Mouse (Mus musculus): Measurements from ENCODE around the gene Entpd2. TPM values are rescaled to one million over a fixed set of nuclear protein-coding genes. Genes with fewer than 3 reads are reported as not detected.

Gene Entpd2
- total RNA-seq (2021): 10 to 100 TPM in 1 of 2 experiments, 1 to 10 TPM in 1; 10.0 to 11.8 TPM
- long read RNA-seq, experiment 1, transcript Entpd2-201 (9 exons, 1,935 nt): major isoform, 13 of 14 reads
- long read RNA-seq, experiment 1, partial matches to known transcripts: 0 of 14 reads
- long read RNA-seq, experiment 1, other reads (novel, unspliced or antisense): 1 of 14 reads
- long read RNA-seq, experiment 2, transcript Entpd2-201 (9 exons, 1,935 nt): major isoform, 26 of 32 reads
- long read RNA-seq, experiment 2, partial matches to known transcripts: 1 of 32 reads
- long read RNA-seq, experiment 2, other reads (novel, unspliced or antisense): 5 of 32 reads

DNA sequence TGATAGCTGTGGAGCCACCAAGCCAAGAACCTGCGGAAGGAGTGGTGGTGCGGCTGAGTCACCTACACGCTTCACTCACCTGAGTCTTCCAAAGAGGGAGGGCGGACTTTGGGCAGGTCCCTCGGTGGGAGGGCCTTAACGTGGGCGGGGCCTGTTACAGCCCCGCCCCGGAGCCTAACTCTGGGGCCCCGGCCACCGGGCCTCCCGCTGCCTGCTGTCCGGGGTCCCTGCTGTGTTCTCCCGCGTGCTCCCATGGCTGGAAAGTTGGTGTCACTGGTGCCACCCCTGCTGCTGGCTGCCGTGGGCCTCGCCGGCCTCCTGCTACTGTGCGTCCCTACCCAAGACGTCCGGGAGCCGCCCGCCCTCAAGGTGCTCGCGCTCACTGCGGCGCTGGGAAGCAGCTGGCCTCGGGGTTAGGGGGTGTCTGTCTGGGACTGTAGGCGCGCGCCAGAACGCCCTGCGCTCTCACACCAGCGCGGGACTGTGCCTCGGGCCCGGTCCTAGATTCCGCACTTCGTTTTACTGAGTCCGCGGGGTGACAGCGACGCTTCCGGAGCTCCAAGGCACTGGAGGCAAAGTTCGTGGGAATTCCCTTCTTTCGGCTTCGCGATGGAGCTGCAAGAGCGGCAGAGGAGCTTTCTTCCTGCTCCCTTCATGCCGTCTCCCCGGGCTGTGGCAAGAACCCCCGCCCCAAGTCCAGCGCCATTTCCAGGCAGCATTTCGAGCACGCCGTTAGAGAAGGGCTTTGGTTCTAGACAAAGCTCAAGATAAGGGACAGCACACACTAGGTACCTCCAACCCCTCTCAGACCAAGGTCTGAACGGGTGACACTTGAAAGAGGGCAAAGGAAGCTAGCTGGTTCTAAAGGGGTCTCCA lies at the start of gene Entpd2:
Gene Entpd2 (plus strand): TSS at position 154 of the 876 bp plus-strand sequence.
- DNase-seq (ENCODE audit: low spot score in 2 of 2): no peak

DNA sequence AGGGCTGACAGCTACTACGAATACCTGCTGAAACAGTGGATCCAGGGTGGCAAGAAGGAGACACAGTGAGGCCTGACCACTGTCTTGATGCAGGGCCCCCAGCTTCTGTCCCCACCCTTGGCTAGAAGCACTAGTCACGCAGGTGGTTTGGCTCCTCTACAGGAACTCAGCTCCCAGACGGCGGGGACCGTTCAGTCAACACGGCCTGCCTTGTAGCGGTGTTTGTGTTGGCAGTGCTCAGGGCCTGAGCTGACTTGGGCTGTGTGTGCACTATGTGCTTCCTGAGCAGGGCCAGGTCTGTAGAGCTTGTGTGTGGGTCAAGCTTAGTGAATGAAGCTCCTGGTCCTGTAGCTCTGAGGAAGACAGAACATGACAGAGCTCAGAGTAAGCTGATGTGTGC lies 47.5 kb upstream of the Entpd2 start:
- no peak for DNase-seq (ENCODE audit: low spot score in 2 of 2)

- DNase-seq (ENCODE audit: low spot score in 2 of 2): no peak
These were observed 46.2 kb upstream of the Entpd2 start for GRCm38 (mm10) chr2:25349499-25349898.

- DNase-seq (ENCODE audit: low spot score in 2 of 2): no peak
These were observed 45.0 kb upstream of the Entpd2 start for GRCm38 (mm10) chr2:25350701-25351100.

DNA sequence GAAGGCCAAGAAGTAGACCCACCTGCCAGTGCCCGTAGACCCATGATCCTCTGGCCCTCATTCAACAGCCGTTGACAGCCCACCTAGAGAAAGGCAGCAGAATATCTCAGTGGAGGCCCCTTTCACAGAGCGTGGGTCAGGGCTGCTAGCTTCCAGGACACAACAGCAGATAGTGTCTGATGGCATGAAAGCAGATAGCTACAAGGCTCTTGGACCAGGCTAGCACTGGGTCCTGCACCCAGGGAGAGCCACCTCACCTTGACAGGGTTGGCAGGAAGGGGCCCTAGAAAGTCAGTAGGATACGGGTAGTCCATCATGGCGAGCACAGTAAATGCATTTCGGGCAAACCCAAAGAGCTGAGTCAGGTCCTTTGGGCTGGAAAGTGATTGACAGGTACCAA lies 41.5 kb upstream of the Entpd2 start:
- no peak for DNase-seq (ENCODE audit: low spot score in 2 of 2)

GRCm38 (mm10) chr2:25355419-25356066 lies 40.1 kb upstream of the Entpd2 start:
- DNase-seq (ENCODE audit: low spot score in 2 of 2): no peak

DNA sequence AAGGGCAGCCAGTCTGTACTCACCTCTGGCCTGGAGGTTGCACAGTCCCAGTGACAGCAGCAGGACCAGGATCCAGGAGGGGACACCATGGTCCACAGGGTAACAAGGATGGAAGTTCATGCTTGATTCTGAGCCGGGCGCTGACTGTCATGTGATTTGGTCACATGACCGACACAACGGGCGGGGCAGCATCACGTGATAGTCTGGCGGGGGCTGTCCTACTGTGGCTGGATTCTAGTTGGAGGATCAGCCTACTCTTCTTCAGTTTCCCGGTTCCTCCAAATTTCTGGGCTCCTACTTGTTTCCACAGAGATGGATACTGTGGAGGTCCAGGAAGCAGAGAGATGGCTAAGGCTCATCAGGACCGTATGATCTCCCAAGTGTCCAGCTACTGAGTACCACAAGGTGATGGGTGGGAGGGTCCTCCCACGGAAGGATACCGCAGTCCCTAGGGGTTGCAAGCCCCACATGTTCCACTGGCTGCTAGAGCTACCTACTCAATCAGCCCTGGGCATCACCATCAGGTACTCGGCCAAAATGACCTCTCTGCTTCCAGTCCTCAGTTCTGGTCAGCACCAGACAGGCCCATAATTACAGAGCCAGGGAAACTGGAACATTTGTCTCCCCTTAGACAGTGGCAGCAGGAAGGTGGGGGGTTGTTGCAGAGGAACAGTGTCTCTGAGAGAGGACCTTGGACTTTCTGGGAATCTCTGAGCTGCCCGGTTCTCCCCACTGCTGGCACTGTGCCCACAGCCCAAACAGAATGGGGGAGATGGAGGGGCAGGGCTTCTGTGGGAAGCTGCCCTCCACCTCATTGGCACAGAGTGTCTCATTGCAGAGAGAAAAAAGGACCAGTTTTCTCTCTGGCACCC lies 39.2 kb upstream of the Entpd2 start, which contains the start of gene Dpp7:
Gene Dpp7 (minus strand): TSS at position 152 of the 872 bp plus-strand sequence.
- peak; percentile 46 to 57 for DNase-seq (ENCODE audit: low spot score in 2 of 2)

DNA sequence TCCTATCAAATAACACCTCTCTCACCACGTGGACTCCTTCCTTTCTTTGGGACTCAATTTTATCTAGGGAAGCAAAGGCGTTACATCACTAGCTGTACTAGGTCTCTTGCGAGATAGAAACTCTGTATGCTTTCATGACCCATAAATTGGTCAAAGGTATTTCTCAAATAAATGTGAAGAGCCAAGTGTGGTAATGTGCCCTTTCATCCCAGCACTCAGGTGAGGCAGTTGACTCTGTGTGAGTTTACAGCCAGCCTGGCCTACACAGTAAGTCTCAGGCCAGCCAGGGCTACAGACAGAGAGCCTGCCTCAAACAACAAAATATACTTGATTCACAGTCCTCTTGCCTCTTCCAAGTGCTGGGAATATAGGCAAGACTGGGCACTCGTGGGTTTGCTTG lies 35.8 kb upstream of the Entpd2 start:
- DNase-seq (ENCODE audit: low spot score in 2 of 2): no peak

GRCm38 (mm10) chr2:25363478-25364178 lies 32.0 kb upstream of the Entpd2 start:
- DNase-seq (ENCODE audit: low spot score in 2 of 2): no peak

DNA sequence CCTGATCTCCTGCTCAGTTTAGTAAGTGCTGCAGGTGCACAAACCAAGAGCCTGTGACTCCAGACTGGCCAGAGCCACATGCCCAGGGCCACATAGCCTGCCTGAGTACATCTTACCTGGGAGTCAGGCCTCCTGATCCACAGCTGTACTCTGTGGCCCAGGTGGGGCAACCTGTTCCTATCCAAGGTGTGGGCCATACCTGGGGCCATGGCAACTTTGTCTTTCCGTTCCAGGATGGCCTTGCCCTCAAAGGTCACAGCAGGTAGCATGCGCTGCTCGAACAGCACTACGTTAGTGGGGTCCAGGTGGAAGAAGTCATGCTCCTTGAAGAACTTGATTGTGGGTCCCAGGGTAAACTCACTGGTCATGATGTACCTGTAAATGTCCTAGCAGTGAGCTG lies 31.4 kb upstream of the Entpd2 start:
- DNase-seq (ENCODE audit: low spot score in 2 of 2): no peak

DNA sequence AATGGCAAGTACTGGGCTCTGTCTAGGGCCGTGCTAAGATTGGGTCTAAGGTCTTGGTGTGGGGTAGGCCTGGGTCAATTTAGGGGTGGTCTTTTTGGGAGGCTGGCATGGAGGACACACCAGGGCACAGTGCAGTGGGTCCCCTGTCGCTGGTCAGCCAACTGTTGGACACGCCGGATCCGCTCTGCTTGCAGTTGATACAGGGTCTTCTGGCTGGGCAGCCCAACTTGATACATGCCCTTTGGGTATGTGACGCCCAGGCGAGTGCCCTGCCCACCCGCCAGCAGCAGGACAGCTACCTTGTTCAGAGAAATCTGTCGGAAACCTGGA lies 30.9 kb upstream of the Entpd2 start:
- DNase-seq (ENCODE audit: low spot score in 2 of 2): no peak

- peak; percentile 43 to 65 for DNase-seq (ENCODE audit: low spot score in 2 of 2)
These were observed 30.4 kb upstream of the Entpd2 start, which contains the start of gene Uap1l1 for GRCm38 (mm10) chr2:25365091-25365761. TSS of gene Uap1l1 (minus strand) at chr2:25365682.

DNA sequence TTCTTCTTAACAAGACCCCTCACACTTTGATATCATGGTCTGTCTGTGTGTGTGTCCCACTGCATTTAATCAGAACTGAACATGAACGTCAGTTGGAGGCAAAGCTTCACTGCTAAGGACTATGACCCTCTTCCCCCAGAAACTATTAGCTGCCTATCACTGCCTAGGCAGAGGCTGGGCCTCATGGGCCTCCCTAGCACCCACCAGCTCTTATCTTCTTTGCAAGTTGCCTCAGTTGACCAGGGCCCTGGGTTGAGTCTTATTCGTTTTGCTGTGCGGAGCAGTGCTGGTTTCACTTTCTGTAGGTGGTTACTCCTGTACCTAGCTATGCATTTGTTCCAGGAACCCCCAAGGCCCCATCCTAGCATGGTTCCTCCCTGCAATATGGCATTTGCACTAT lies 25.7 kb upstream of the Entpd2 start:
- no peak for DNase-seq (ENCODE audit: low spot score in 2 of 2)

DNA sequence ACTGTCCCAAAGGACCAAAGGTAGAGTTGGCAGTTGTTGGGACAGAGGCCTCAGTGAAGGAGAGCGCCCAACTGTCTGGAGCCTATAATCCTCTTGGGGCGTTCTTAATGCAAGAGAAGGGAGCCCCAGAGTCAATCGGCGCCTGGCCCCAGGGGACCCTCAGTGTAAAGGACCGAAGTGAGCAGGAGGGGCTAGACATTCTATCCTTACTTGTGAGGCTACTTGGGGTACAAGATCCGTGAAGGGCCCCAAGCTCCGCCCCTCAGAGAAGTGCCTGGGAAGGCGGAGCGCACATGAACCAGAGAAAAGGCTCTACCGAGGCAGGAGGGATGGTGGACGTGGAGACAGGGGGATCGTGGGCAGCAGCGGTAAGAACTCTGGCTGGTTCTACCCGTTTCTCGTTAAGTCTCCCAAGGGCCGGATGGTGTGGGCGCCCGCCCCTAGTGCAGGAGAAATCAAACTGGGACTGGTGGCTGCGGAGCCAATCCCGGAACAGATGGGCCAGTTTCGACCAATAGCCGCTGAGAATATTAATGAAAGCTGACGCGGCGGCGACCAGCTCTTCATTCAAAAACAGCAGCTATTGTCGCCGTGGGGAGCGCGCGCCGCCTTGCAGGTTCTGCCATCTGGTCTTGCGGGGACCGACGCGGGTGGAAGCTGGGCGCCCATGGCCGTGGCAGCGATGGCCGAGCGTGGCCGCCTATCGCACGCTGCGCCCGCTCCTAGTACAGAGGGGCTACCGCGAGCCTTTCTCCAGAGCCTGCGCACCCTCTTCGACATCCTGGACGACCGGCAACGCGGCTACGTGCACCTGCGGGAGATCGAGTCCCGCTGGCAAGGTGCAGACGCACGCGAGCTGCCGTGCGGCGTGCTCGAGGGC lies 23.7 kb upstream of the Entpd2 start, which contains the start of gene Sapcd2:
Gene Sapcd2 (plus strand): TSS at position 558 of the 880 bp plus-strand sequence.
- DNase-seq (ENCODE audit: low spot score in 2 of 2): peak; percentile 65 to 74

GRCm38 (mm10) chr2:25372644-25373391 lies 22.9 kb upstream of the Entpd2 start:
- no peak for DNase-seq (ENCODE audit: low spot score in 2 of 2)

GRCm38 (mm10) chr2:25373431-25373830 lies 22.2 kb upstream of the Entpd2 start:
- no peak for DNase-seq (ENCODE audit: low spot score in 2 of 2)

GRCm38 (mm10) chr2:25376589-25376988 lies 19.1 kb upstream of the Entpd2 start:
- DNase-seq (ENCODE audit: low spot score in 2 of 2): no peak

- no peak for DNase-seq (ENCODE audit: low spot score in 2 of 2)
These were observed 11.2 kb upstream of the Entpd2 start for GRCm38 (mm10) chr2:25384492-25384891.

Data from adrenal gland, postnatal 4 days (tissue).